ENCODE assay signal across 8 mouse cellular contexts in genomic region chr6:39372727-39373126, GRCm38 (mm10). TPM values are rescaled to one million over a fixed set of nuclear protein-coding genes. Genes with fewer than 3 reads are reported as not detected.
DNase-seq lines count a peak whose midpoint lies in the region; ATAC-seq lines count a peak whose summit lies in the region.

No protein-coding gene starts in this region.

- peak overlapping the region; percentile 14; the same call in 1 of the 2 replicates for H3K27ac ChIP-seq in limb, embryonic 12.5 days
- no peak overlapping the region for H3K27ac ChIP-seq in limb, embryonic 10.5 days

- WGBS in limb, embryonic 12.5 days: 49% methylated on average over 7 of the region's 7 CpGs
- 56% methylated on average over 7 of the region's 7 CpGs for WGBS in limb, embryonic 10.5 days

- H3K4me3 ChIP-seq in limb, embryonic 12.5 days (replicated peaks): no peak overlapping the region
- H3K4me3 ChIP-seq in limb, embryonic 10.5 days: no peak overlapping the region

- H3K36me3 ChIP-seq in limb, embryonic 12.5 days: peaks cover 19% of the 10 kb centered on the region
- H3K36me3 ChIP-seq in limb, embryonic 10.5 days: peaks cover 20% of the 10 kb centered on the region

- no peaks in the 10 kb centered on the region for H3K9me3 ChIP-seq in limb, embryonic 12.5 days
- no peaks in the 10 kb centered on the region for H3K9me3 ChIP-seq in limb, embryonic 10.5 days (replicated peaks)

- no peak overlapping the region; the same call in 1 of the 2 replicates for H3K4me2 ChIP-seq in limb, embryonic 12.5 days

- 0 out of 2 replicates have a peak overlapping the region, but pooled peaks have one; percentile 23 for H3K9ac ChIP-seq in limb, embryonic 12.5 days (replicated peaks)

- no peak for DNase-seq in limb, embryonic 10.5 days (ENCODE audit: low spot score)
- DNase-seq in gastrocnemius, postnatal 10 days: peak; percentile 9
- DNase-seq in kidney, adult 8-10 months: peak; percentile 29 to 36
- DNase-seq in cerebellum, postnatal 14 days: no peak
- DNase-seq in right cerebral cortex, adult 2 months (ENCODE audit: low spot score in 2 of 2): no peak
- no peak for DNase-seq in yolk sac, embryonic 10.5 days (ENCODE audit: low spot score)

- no peak for ATAC-seq in limb, embryonic 12.5 days (ENCODE audit: insufficient number of reproducible peaks, insufficient read depth, low FRiP score, low TSS enrichment, low read depth)
- ATAC-seq in monocyte, adult 5-6 weeks (replicated peaks; ENCODE audit: insufficient number of reproducible peaks, low FRiP score, low TSS enrichment, poor library complexity, severe bottlenecking): peak; percentile 74

- peaks cover 24% of the 10 kb centered on the region for H3K4me1 ChIP-seq in limb, embryonic 12.5 days (replicated peaks)
- H3K4me1 ChIP-seq in limb, embryonic 10.5 days: peaks cover 27% of the 10 kb centered on the region

- H3K27me3 ChIP-seq in limb, embryonic 12.5 days: no peaks in the 10 kb centered on the region
- H3K27me3 ChIP-seq in limb, embryonic 10.5 days (ENCODE audit: low read depth, poor library complexity, severe bottlenecking): no peaks in the 10 kb centered on the region

RNA-seq across cellular contexts. Expression of gene Slc37a3, which starts 4.7 kb away (rescaled TPM):
- 55.7 and 60.3 TPM in 2 replicates for polyA plus RNA-seq in limb, embryonic 12.5 days (2016; fragmentation: Nextera tagmentation; extraction: Ambion mirVana)
- 43.1 and 48.9 TPM in 2 replicates for polyA plus RNA-seq in limb, embryonic 10.5 days (2016; fragmentation: Nextera tagmentation; extraction: Ambion mirVana)
- 10 to 100 TPM; 21.0 to 32.2 TPM for total RNA-seq in gastrocnemius, postnatal 10 days (2021)
- total RNA-seq in monocyte, adult 5-6 weeks (2017): 33.9 to 44.5 TPM (median 42.6 TPM) in 3 replicates

RNA-seq across cellular contexts. Expression of gene Rab19, which starts 8.2 kb away (rescaled TPM):
- polyA plus RNA-seq in limb, embryonic 12.5 days (2016; fragmentation: Nextera tagmentation; extraction: Ambion mirVana): 0.74 and 0.81 TPM in 2 replicates
- 0.28 and 0.49 TPM in 2 replicates for polyA plus RNA-seq in limb, embryonic 10.5 days (2016; fragmentation: Nextera tagmentation; extraction: Ambion mirVana)
- under 1 TPM in 1 of 2 experiments, not detected in 1; 0.16 TPM for total RNA-seq in gastrocnemius, postnatal 10 days (2021)
- 28.5 to 54.8 TPM (median 44.2 TPM) in 3 replicates for total RNA-seq in monocyte, adult 5-6 weeks (2017)

RNA-seq across cellular contexts. Expression of gene Mkrn1, which starts 47.5 kb away (rescaled TPM):
- 45.0 and 46.4 TPM in 2 replicates for polyA plus RNA-seq in limb, embryonic 12.5 days (2016; fragmentation: Nextera tagmentation; extraction: Ambion mirVana)
- polyA plus RNA-seq in limb, embryonic 10.5 days (2016; fragmentation: Nextera tagmentation; extraction: Ambion mirVana): 28.2 and 35.5 TPM in 2 replicates
- 10 to 100 TPM; 30.4 to 31.8 TPM for total RNA-seq in gastrocnemius, postnatal 10 days (2021)
- 163 to 297 TPM (median 214 TPM) in 3 replicates for total RNA-seq in monocyte, adult 5-6 weeks (2017)

Comparison
In these comparisons a context has a peak if more than half of its experiments do, and no peak if none do; other contexts are left out.
1. DNase-seq: peak in gastrocnemius, postnatal 10 days (single experiment) and kidney, adult 8-10 months (2 of 2); none in limb, embryonic 10.5 days (single experiment), cerebellum, postnatal 14 days (0 of 2), right cerebral cortex, adult 2 months (0 of 2) and yolk sac, embryonic 10.5 days (single experiment).
2. RNA of gene Rab19, which starts 8.2 kb away (total RNA-seq): 28.5 to 54.8 TPM in monocyte, adult 5-6 weeks; 0.16 TPM in gastrocnemius, postnatal 10 days; every median in the first group is over 10 times any median in the second.